9 mouse cellular contexts compared by ENCODE assay signal in the genomic region with DNA sequence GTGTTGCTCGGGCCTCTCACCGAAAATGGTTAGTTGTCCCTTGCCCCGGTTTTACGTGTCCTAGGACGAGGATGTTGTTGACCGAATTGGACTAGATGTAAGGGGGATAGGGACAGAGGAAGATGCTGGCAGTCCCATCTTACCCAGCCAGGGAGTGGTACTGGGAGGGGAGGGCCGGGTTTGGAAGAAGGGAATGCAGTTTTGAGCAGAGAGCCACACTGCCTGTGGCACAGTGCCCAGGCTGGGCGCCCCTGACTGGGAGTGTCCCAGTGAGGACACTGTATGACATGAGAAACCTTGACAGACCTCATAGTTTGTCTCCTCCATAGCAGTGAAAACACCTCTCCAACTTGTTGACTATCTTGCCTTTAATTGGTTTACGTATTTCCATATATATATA.
"Had no signal": no experiment of that assay in that cellular context is flagged by ENCODE, and none has a peak within 500 bp of the region (broad histone marks: within the 10 kb centered on the region; RNA-seq: fewer than 3 reads in every experiment).

No protein-coding gene starts in this region.

- DNase-seq: kidney, adult 18-20 months; kidney, adult 9 months; kidney, postnatal 14 days; kidney, postnatal 4 days; liver, embryonic 13.5 days; lung, adult 2 months; lung, postnatal 36 days; thymus, adult 18-20 months; thymus, postnatal 36 days had no signal
